Comparison of ENCODE assay signal across 25 mouse cellular contexts in the genomic region with DNA sequence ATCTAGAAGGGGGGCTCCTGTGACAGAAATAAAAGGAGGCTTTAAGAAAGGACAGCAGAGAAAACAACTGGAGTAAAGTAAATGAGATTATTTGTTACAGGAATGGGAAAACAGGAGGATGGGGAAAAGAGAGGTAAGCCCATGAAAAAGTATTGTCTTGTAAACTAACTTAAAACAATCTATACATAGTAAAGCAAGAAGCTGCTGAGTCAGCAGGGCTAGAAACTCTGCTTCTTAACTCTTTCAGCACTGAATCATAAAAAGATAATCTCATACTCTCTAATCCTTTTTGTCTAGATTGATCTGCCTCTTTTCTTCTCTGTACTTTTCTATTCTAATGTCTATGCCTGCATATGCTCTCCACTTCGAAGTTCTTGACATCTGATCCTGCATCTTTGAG.
A peak's percentile ranks its signal among the peaks of the same experiment; 100 is the strongest.
DNase-seq lines count a peak whose midpoint lies in the region; ATAC-seq and TF ChIP-seq lines count a peak whose summit lies in the region.
"Had no signal": no experiment of that assay in that cellular context is flagged by ENCODE, and none has a peak within 500 bp of the region (broad histone marks: within the 10 kb centered on the region; RNA-seq: fewer than 3 reads in every experiment).

No protein-coding gene starts in this region.

- no peak overlapping the region for H3K4me3 ChIP-seq in CH12.LX (replicated peaks in 1 of 3; ENCODE audit: low read depth in 2 of 3, low read length in 2 of 3, poor library complexity in 1 of 3)
- no peak overlapping the region for H3K4me3 ChIP-seq in ES-E14 (ENCODE audit: insufficient read depth in 1 of 2, low read depth in 1 of 2, low read length in 2 of 2, poor library complexity in 1 of 2, severe bottlenecking in 1 of 2)
- no peak overlapping the region for H3K4me3 ChIP-seq in MEL (ENCODE audit: control insufficient read depth in 1 of 2, insufficient read depth in 1 of 2, low read depth in 2 of 2, low read length in 2 of 2)
- H3K4me3 ChIP-seq in forebrain, embryonic 13.5 days: no peak overlapping the region

- in situ Hi-C loops in CH12.LX (cut with MboI; ENCODE audit: low pct_ligation_motif_present, low pct_unique_long_range_greater_than_20kb, low sequenced_read_pairs): no loop called here
- in situ Hi-C loops in ES-E14 (cut with MboI; ENCODE audit: low sequenced_read_pairs in 2 of 2, unreplicated experiment in 2 of 2): no loop called here

- no peak for TF ChIP-seq CTCF in CH12.LX (conservative IDR thresholded peaks at IDR 0.05 in 1 of 2, IDR thresholded peaks at IDR 0.05 in 1 of 2; ENCODE audit: low read depth in 2 of 2, low read length in 2 of 2)
- no peak for TF ChIP-seq CTCF in MEL (IDR thresholded peaks at IDR 0.05 in 2 of 3, conservative IDR thresholded peaks at IDR 0.05 in 1 of 3; ENCODE audit: control insufficient read depth in 1 of 3, insufficient read depth in 1 of 3, low read depth in 2 of 3, low read length in 3 of 3, poor library complexity in 1 of 3, severe bottlenecking in 1 of 3)

- H3K36me3 ChIP-seq in CH12.LX (replicated peaks in 1 of 2; ENCODE audit: control insufficient read depth in 1 of 2, insufficient read depth in 1 of 2, low read length in 1 of 2): no peaks in the 10 kb centered on the region
- no peaks in the 10 kb centered on the region for H3K36me3 ChIP-seq in ES-E14 (ENCODE audit: control insufficient read depth, insufficient read depth, low read length, poor library complexity, severe bottlenecking)
- H3K36me3 ChIP-seq in MEL (ENCODE audit: control insufficient read depth in 1 of 2, insufficient read depth in 2 of 2, low read length in 2 of 2): no peaks in the 10 kb centered on the region
- H3K36me3 ChIP-seq in forebrain, embryonic 13.5 days (ENCODE audit: poor library complexity, severe bottlenecking): no peaks in the 10 kb centered on the region
- H3K36me3 ChIP-seq: G1E had no signal

- H3K27me3 ChIP-seq in CH12.LX (replicated peaks) (no peaks in the 10 kb centered on the region), MEL (ENCODE audit: control insufficient read depth in 1 of 2, insufficient read depth in 2 of 2, low read length in 2 of 2) (no peaks in the 10 kb centered on the region)
- H3K27me3 ChIP-seq in forebrain, embryonic 13.5 days: no peaks in the 10 kb centered on the region

- TF ChIP-seq RAD21 in CH12.LX (IDR thresholded peaks at IDR 0.05; ENCODE audit: low read depth, low read length): no peak
- TF ChIP-seq RAD21 in MEL (IDR thresholded peaks at IDR 0.05; ENCODE audit: low read depth, low read length): no peak

- DNase-seq in CH12.LX (ENCODE audit: extremely low read depth) (no peak), ES-E14 (ENCODE audit: low read depth, low spot score) (no peak), MEL (ENCODE audit: low read depth, low spot score) (no peak), ZHBTc4 (ENCODE audit: low read depth, low spot score) (peak; percentile 3)
- no peak for DNase-seq in heart, adult 11 months
- no peak for DNase-seq in frontal cortex, postnatal 25 days (ENCODE audit: low spot score in 2 of 2)
- DNase-seq in thymus, postnatal 10 days (ENCODE audit: low spot score in 2 of 2): no peak
- DNase-seq: adrenal gland, adult 2 months; adrenal gland, adult 8-10 months; adrenal gland, postnatal 10 days; adrenal gland, postnatal 14 days; adrenal gland, postnatal 25 days; adrenal gland, postnatal 36 days; B cell, adult 2 months; cerebellum, adult 11 months; cerebellum, adult 11-12 months; cerebellum, adult 18-20 months; cerebellum, adult 2 months; cerebellum, adult 8-10 months; cerebellum, adult 9-10 months had no signal

- WGBS in forebrain, embryonic 13.5 days: 24% methylated on average over 1 of the region's 1 CpGs

- no peaks in the 10 kb centered on the region for H3K4me1 ChIP-seq in CH12.LX (ENCODE audit: control insufficient read depth in 1 of 2, insufficient read depth in 2 of 2)
- no peaks in the 10 kb centered on the region for H3K4me1 ChIP-seq in ES-E14 (ENCODE audit: control insufficient read depth in 2 of 2, insufficient read depth in 2 of 2, low read length in 2 of 2, poor library complexity in 1 of 2)
- H3K4me1 ChIP-seq in MEL (ENCODE audit: control insufficient read depth in 1 of 2, insufficient read depth in 2 of 2, low read length in 2 of 2): no peaks in the 10 kb centered on the region
- H3K4me1 ChIP-seq in forebrain, embryonic 13.5 days: no peaks in the 10 kb centered on the region

- H3K79me2 ChIP-seq in CH12.LX (replicated peaks; ENCODE audit: control insufficient read depth, extremely low read depth, insufficient read depth, poor library complexity, severe bottlenecking): no peaks in the 10 kb centered on the region
- no peaks in the 10 kb centered on the region for H3K79me2 ChIP-seq in MEL (ENCODE audit: control insufficient read depth, insufficient read depth, low read length, poor library complexity)

- no peak for ATAC-seq in forebrain, embryonic 13.5 days
- ATAC-seq: activated CD4-positive, CD25-positive, alpha-beta regulatory T cell, adult 4 months; CD4-positive, CD25-positive, alpha-beta regulatory T cell, adult 4 months; Patski had no signal

- H3K9me3 ChIP-seq in CH12.LX (replicated peaks; ENCODE audit: low read length) (peaks cover 22% of the 10 kb centered on the region), ES-E14 (ENCODE audit: control insufficient read depth, insufficient read depth, low read depth, low read length) (no peaks in the 10 kb centered on the region), MEL (replicated peaks; ENCODE audit: insufficient read depth, low read length) (no peaks in the 10 kb centered on the region)
- H3K9me3 ChIP-seq in forebrain, embryonic 13.5 days (replicated peaks): no peaks in the 10 kb centered on the region
- H3K9me3 ChIP-seq: G1E had no signal

- no peak for TF ChIP-seq POLR2A in CH12.LX (IDR thresholded peaks at IDR 0.05; ENCODE audit: low read depth, low read length)
- no peak for TF ChIP-seq POLR2A in MEL (IDR thresholded peaks at IDR 0.05; ENCODE audit: control insufficient read depth in 1 of 2, insufficient read depth in 1 of 2, low read depth in 1 of 2, low read length in 2 of 2, poor library complexity in 1 of 2)

- no peak overlapping the region for H3K4me2 ChIP-seq in CH12.LX (ENCODE audit: insufficient read depth, low read depth, poor library complexity, severe bottlenecking)
- no peak overlapping the region for H3K4me2 ChIP-seq in forebrain, embryonic 13.5 days

- H3K27ac ChIP-seq in CH12.LX (ENCODE audit: insufficient read depth, low read depth) (no peak overlapping the region), ES-E14 (ENCODE audit: insufficient read depth, low read depth, low read length, poor library complexity, severe bottlenecking) (no peak overlapping the region), MEL (ENCODE audit: control insufficient read depth, low read depth, low read length) (no peak overlapping the region)
- no peak overlapping the region for H3K27ac ChIP-seq in forebrain, embryonic 13.5 days

- TF ChIP-seq EP300 in CH12.LX (IDR thresholded peaks at IDR 0.05; ENCODE audit: low read length): no peak
- TF ChIP-seq EP300 in MEL (IDR thresholded peaks at IDR 0.05; ENCODE audit: low read depth in 1 of 2, low read length in 2 of 2): no peak

- dilution Hi-C loops in CH12.LX (cut with MboI; ENCODE audit: extremely low pct_ligation_motif_present, extremely low pct_unique_long_range_greater_than_20kb, low sequenced_read_pairs): no loop called here

- H3K9ac ChIP-seq in CH12.LX (ENCODE audit: insufficient read depth, low read depth) (no peak overlapping the region), ES-E14 (ENCODE audit: insufficient read depth, low read depth, low read length, poor library complexity, severe bottlenecking) (no peak overlapping the region), MEL (ENCODE audit: control insufficient read depth, low read depth, low read length, poor library complexity, severe bottlenecking) (no peak overlapping the region)
- no peak overlapping the region for H3K9ac ChIP-seq in forebrain, embryonic 13.5 days

TF ChIP-seq in CH12.LX, 34 proteins besides CTCF, POLR2A, EP300 and RAD21:
- TF ChIP-seq SMC3 (IDR thresholded peaks at IDR 0.05; ENCODE audit: low read depth, low read length) (no peak), MAFK (IDR thresholded peaks at IDR 0.05; ENCODE audit: insufficient replicate concordance, low read length) (peak; percentile 38; the same call in 1 of the 2 replicates)

TF ChIP-seq in ES-E14, 5 proteins besides CTCF, POLR2A, EP300 and RAD21:
- no peak for TF ChIP-seq HCFC1 (IDR thresholded peaks at IDR 0.05; ENCODE audit: borderline replicate concordance, insufficient read depth, low read length)
- TF ChIP-seq MAFK (IDR thresholded peaks at IDR 0.05; ENCODE audit: insufficient read depth, low read depth, low read length): peak; percentile 93

TF ChIP-seq in MEL, 35 proteins besides CTCF, POLR2A, EP300 and RAD21:
- TF ChIP-seq RCOR1 (IDR thresholded peaks at IDR 0.05; ENCODE audit: low read depth, low read length) (no peak), MAFK (IDR thresholded peaks at IDR 0.05; ENCODE audit: borderline replicate concordance, low read depth, low read length) (0 out of 2 replicates have a peak, but pooled peaks have one; percentile 38)

Comparison
In these comparisons a context has a peak if more than half of its experiments do, and no peak if none do; other contexts are left out.
1. Of the 35 proteins assayed by ChIP-seq in both MEL and CH12.LX: peak only in MEL: none; only in CH12.LX: none; in both: MAFK; in neither: 34.